ENCODE assay signal across 9 mouse cellular contexts in the genomic region with DNA sequence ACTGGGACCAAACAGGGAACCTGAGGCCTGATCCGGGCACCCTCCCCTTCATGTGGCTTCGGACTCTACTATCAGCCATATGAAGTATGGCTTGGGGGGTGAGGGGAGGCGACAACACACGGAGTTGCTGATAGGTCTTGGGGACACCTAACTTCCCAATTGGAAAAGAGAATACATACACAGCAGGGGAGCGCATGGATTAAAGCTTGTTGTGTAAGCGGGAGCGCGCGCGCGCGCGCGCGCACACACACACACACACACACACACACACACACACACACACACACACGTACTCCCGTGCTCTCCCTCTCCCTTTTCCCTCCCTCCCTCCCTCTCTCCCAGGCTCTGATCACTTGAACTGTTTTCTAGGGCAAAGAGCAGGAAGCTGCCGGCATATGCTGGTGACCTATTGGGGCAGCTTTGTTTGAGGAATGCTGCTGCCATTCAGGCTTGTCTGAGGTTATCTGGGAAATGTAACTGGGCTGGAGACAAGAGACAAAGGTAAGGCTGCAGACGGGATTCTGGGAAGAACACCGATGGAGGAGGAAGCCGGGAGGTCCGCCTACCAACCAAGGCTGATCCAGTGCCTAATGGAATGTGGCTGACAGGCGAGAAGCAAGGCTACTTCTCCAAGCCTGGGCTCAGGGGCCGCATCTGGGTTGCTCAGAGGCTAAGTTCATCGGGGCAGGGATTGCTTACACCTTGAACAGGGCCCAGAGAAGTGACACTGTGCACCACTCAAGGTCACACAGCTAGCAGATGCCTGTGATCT. TPM values are rescaled to one million over a fixed set of nuclear protein-coding genes. Genes with fewer than 3 reads are reported as not detected.
A peak's percentile ranks its signal among the peaks of the same experiment; 100 is the strongest.
DNase-seq lines count a peak whose midpoint lies in the region; ATAC-seq lines count a peak whose summit lies in the region.
"Had no signal": no experiment of that assay in that cellular context is flagged by ENCODE, and none has a peak within 500 bp of the region (broad histone marks: within the 10 kb centered on the region; RNA-seq: fewer than 3 reads in every experiment).

No protein-coding gene starts in this region.

- 16% methylated on average over 25 of the region's 25 CpGs for WGBS in heart, embryonic 15.5 days
- 7% methylated on average over 25 of the region's 25 CpGs for WGBS in neural tube, embryonic 14.5 days

- no peaks in the 10 kb centered on the region for H3K9me3 ChIP-seq in heart, embryonic 15.5 days (replicated peaks)
- H3K9me3 ChIP-seq in neural tube, embryonic 14.5 days (ENCODE audit: control insufficient read depth, low read length) = no peaks in the 10 kb centered on the region

- no peaks in the 10 kb centered on the region for H3K27me3 ChIP-seq in heart, embryonic 15.5 days
- no peaks in the 10 kb centered on the region for H3K27me3 ChIP-seq in neural tube, embryonic 14.5 days (ENCODE audit: control insufficient read depth, insufficient read depth, low read length)

- DNase-seq in layer of hippocampus, adult 18-20 months (ENCODE audit: low spot score in 2 of 2) = peak; percentile 1 to 42
- DNase-seq in layer of hippocampus, postnatal 14 days (ENCODE audit: low spot score in 2 of 2) = no peak
- DNase-seq in cerebellum, adult 9-11 months = peak; percentile 61
- DNase-seq in kidney, postnatal 36 days = peak; percentile 65 to 85
- no peak for DNase-seq in right cerebral cortex, adult 18-20 months
- no peak for DNase-seq in thymus, postnatal 10 days (ENCODE audit: low spot score in 2 of 2)

- H3K9ac ChIP-seq in heart, embryonic 15.5 days = peak overlapping the region; percentile 62
- H3K9ac ChIP-seq in neural tube, embryonic 14.5 days (replicated peaks; ENCODE audit: low read depth, low read length) = peak overlapping the region; percentile 34; the same call in 1 of the 2 replicates

- H3K4me2 ChIP-seq in heart, embryonic 15.5 days = peak overlapping the region; percentile 28
- peak overlapping the region; percentile 27; the same call in 1 of the 2 replicates for H3K4me2 ChIP-seq in neural tube, embryonic 14.5 days (ENCODE audit: low read depth, low read length)

- H3K27ac ChIP-seq in heart, embryonic 15.5 days = peak overlapping the region; percentile 100
- H3K27ac ChIP-seq in neural tube, embryonic 14.5 days (ENCODE audit: low read depth, low read length) = peak overlapping the region; percentile 99

- no peaks in the 10 kb centered on the region for H3K36me3 ChIP-seq in heart, embryonic 15.5 days
- H3K36me3 ChIP-seq in neural tube, embryonic 14.5 days (ENCODE audit: control insufficient read depth, insufficient read depth, low read length) = no peaks in the 10 kb centered on the region

- H3K4me1 ChIP-seq in heart, embryonic 15.5 days (replicated peaks) = peaks cover 69% of the 10 kb centered on the region
- H3K4me1 ChIP-seq in neural tube, embryonic 14.5 days (ENCODE audit: control insufficient read depth, insufficient read depth, low read length) = peaks cover 68% of the 10 kb centered on the region

- ATAC-seq in heart, embryonic 15.5 days (replicated peaks; ENCODE audit: insufficient number of reproducible peaks, insufficient read depth, low FRiP score, low read depth) = no peak
- no peak for ATAC-seq in neural tube, embryonic 14.5 days (ENCODE audit: low read depth)

- no peak overlapping the region for H3K4me3 ChIP-seq in heart, embryonic 15.5 days
- H3K4me3 ChIP-seq in neural tube, embryonic 14.5 days (ENCODE audit: low read depth, low read length) = no peak overlapping the region
- H3K4me3 ChIP-seq: myocyte had no signal

RNA-seq across cellular contexts. Expression of gene Zmynd8, which starts 11.8 kb away (rescaled TPM):
- total RNA-seq in layer of hippocampus, adult 18-20 months (2021) = 100 to 1,000 TPM; 148 to 149 TPM
- total RNA-seq in layer of hippocampus, postnatal 14 days (2021) = 100 to 1,000 TPM; 138 to 143 TPM
- 39.1 and 40.7 TPM in 2 replicates for polyA plus RNA-seq in heart, embryonic 15.5 days (2015; fragmentation: Nextera tagmentation; extraction: Ambion mirVana)
- 63.4 and 69.3 TPM in 2 replicates for polyA plus RNA-seq in neural tube, embryonic 14.5 days (2014; fragmentation: Nextera tagmentation; extraction: Ambion mirVana)

Comparison
In these comparisons a context has a peak if more than half of its experiments do, and no peak if none do; other contexts are left out.
1. DNase-seq: peak in layer of hippocampus, adult 18-20 months (2 of 2), cerebellum, adult 9-11 months (single experiment) and kidney, postnatal 36 days (2 of 2); none in layer of hippocampus, postnatal 14 days (0 of 2), right cerebral cortex, adult 18-20 months (single experiment) and thymus, postnatal 10 days (0 of 2).